Mouse (Mus musculus) cerebellum, adult 18-20 months (tissue): ENCODE data around the gene Olfr263.
"Not testable (repeated sequence)": the region's sequence is repeated elsewhere in the genome, so short reads cannot be mapped to it uniquely, and the experiment has no call there.

Source experiments
- DNase-seq, 2 experiments: peaks; one replicate each; pipeline ENCODE4 v3.0.0; 2021

Olfr263 gene

DNA sequence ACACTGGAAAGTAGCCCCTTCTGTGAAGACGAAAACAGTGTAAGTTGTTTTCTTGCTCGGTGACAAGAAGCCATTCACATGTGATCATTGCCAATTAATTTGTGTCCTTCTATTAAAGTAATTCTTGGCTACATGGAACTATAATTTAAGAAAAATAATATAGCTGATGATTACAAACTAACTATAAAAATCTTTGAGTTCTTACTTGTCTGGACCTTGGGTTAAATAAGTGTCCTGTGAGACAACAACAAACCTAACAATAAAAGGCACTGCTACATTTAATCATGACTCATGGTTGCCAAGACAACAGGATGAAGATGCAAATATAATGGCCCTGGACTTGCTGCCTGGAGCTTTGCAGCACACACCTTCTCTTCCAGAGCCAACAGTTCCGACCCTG, at the start of gene Olfr263:
TSS of gene Olfr263 (plus strand) at position 301 of the 400 bp plus-strand sequence.
- DNase-seq, result not testable (repeated sequence)

GRCm38 (mm10) chr13:21082686-21083085, 46.8 kb upstream of the Olfr263 start:
- no peak for DNase-seq

DNA sequence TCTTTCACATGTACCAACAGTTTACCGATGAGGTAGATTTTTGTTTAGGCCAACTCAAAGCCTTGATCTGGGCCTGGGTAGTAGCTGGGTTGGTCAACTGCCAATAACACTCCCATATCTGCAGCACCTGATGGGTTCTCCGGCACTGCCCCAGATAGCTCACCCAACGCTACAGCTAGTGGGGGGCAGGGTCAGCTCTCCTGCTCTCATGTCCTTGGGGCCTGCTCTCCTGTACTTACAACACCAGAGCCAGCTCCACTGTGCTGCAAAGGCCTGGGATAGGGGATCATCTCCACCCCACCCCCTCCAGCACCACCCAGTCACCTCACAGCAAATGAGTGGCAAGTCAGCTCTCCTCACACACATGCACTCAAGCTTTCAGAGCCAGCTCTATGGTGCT, 19.7 kb upstream of the Olfr263 start:
- DNase-seq, result no peak

DNA sequence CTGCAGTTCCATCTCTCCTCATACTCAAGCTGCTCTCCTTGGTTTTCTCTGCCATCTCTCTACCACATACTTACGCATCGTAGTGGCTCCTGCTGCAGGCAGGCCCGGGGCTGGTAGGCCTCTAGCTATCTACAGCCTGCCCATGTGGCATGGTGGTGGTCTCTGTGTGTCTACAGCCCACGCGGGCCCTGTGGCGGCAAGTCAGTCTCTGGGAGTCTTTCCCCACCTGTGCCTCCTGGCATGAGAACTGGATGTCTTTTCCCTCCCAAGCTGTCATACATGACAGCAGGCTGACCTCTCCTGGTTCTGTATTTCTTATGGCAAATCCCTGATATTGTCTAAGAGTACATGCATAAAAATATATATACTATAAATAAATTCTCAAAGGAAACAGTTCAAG, 19.0 kb upstream of the Olfr263 start:
- no peak for DNase-seq

DNA sequence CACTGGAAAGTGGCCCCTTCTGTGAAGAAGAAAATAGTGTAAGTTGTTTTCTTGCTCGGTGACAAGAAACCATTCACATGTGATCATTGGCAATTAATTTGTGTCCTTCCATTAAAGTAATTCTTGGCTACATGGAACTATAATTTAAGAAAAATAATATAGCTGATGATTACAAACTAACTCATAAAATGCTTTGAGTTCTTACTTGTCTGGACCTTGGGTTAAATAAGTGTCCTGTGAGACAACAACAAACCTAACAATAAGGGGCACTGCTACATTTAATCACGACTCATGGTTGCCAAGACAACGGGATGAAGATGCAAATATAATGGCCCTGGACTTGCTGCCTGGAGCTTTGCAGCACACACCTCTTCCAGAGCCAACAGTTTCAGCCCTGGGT, 18.3 kb upstream of the Olfr263 start, which contains the start of gene Olfr1369-ps1:
TSS of gene Olfr1369-ps1 (plus strand) at position 301 of the 400 bp plus-strand sequence.
- not testable (repeated sequence) for DNase-seq

DNA sequence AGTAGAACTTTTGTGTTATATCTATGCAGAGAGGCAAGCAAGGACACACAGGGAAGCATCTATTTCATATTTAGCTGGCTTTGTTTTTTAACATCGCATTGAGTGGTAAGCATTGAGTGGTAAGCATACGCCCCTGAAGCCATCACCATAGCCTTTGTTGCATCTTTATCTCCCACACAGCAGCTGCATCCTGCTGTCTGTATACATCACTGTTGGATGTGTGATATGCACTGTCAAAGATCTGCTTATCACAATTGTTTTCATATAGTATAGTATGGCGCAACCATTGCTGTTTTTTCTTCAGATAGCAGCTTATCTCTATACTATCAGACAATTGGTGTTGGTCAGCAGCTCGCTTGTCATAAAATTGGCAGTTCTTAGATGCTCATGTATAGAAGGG, 15.3 kb upstream of the Olfr263 start:
- DNase-seq, result no peak

DNA sequence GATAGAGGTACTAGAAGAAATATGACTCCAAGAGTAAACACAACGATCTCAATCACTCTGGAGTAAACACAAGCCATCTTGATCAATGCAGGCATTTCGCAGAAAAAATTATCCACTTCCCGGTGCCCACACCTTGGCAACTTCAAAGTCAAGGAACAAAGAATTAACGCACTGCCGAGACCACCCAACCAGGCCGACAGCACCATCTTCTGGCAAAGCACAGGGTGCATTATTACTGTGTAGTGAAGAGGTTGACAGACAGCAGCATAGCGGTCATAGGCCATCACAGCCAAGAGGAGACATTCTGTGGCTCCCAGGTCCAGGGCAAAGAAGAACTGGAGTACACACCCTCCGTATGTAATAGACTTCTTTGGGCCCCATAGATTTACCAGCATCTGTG, 13.0 kb downstream of the Olfr263 start:
- DNase-seq, result no peak

GRCm38 (mm10) chr13:21145767-21146166, 16.3 kb downstream of the Olfr263 start, which contains the start of gene Olfr1368:
TSS of gene Olfr1368 (minus strand) at chr13:21145867.
- DNase-seq, result no peak

DNA sequence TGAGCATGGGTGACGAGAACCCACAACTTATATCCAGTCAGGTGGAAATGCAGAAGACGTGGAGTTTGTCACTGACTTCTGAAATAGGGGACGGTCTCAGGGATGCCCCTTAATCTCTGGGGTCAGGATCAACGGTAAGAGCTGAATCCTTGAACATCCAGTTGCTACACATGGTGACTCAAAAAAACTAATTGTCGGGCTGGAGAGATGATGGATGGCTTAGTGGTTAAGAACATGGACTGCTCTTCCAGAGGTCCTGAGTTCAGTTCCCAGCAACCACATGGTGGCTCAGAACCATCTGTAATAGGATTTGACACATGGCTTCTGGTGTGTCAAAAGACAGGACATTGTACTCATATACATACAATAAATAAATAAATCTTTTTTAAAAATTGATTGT, 26.4 kb downstream of the Olfr263 start:
- DNase-seq, result no peak

- DNase-seq, result no peak
Measured at GRCm38 (mm10) chr13:21158071-21158470, 28.6 kb downstream of the Olfr263 start.

DNA sequence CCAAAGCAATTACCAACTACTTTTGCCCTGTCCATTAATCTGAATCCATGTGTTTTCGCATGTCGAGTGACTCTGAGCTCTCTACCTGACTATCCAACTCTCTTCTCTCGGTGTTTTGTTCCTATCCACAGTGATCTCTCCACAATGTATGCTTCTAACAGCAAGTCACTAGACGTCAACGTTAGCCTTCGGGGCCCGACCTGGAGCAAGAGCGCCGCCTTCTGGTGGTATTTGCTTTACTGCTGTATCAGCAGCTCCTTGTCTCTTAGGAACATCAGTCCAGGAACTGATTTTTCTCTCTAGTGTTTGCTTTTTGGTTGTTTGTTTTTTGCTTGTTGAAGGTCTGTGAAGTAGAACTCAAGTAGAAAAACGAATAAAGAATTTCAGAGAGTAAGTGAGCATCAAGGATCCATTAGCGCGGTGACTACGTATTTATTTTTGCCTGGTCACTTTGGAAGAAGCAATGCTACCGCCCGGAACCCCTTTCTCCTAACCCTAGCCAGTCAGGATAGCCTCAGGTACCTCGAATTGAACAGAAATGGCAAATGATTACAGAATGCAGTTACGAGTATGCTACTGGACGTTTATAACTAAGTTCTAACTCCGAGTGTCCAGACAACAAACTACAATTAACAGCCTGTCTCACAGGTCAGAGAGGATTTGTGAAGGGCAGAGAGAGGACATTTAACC, 29.5 kb downstream of the Olfr263 start:
- DNase-seq, result peak; percentile 89 to 91

DNA sequence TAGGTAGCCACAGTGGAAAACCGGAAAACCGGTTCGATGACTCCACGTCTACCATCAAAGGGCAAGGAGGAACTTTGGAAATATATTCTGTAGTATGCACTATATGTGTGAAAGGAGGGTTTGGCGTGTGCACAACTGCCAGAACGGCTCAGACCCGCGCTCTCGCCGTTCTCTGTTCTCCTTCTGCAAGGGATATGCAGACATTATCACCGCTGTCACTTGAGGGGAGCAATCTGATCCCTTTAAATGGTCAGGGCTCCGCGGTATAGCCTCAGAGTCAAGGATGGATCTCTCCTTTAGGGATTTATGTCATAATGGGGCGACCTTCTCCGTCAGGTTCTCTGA, 30.0 kb downstream of the Olfr263 start:
- peak in 1 of 2 experiments; percentile 39 for DNase-seq

DNA sequence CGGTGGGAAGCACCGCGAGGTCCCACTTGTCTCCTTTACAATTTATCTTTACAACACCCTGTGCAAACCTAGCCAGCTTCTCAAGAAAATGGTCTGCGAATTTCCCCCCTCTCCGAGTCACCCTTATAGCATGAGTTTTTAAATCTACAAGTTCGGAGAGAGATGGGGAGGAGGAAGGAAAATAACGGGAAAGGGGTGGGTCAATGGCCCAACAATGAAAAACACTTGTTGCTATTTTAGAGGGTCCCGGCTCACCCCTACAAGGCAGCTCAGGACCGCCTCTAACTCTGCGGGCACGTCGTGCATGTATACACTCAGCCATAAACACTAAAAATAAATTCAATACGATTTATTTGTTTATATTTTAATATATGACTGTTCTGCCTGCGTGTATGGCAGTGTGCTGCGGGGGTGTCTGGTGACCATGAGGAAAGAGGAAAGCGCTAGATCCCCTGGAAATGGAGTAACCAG, 30.6 kb downstream of the Olfr263 start:
- DNase-seq, result peak in 1 of 2 experiments; percentile 24

GRCm38 (mm10) chr13:21160657-21161590, 31.5 kb downstream of the Olfr263 start:
- peak; percentile 82 to 92 for DNase-seq

DNA sequence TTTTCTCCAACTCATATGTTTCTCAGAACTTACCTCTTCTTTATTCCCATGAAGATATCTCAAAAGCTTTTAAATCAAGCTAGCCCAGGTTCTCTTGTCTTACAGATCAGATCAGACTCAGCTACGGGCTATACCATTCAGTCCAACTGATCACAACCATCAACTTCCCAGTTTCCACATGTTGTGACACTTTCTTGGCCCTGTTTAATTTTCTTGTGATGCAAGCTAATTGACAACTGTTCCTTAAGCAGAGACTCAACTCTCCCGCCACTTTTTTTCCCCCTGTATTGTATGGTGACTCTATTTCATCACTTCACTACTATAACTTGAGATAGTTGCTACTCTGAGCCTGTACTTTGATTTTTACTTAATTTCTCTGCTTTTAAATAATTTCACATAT, 32.2 kb downstream of the Olfr263 start:
- no peak for DNase-seq

DNA sequence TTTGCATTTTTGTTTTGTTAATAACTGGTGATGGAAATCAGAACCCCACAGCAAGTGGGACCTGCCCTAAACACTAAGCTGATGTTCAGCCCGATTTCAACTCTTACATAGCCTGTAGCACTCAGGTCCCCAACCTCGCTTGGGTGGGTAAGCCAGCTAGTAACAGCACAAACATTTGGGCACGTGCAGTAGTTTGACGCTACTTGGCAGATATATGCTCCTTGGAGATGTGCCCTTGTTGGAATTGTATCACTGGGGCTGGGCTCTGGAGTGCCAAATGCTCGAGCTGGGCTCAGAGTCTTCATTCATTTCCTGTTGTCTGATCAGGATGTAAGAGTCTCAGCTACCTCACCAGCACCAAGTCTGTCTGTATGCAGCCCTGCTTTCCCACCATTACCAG, 33.2 kb downstream of the Olfr263 start:
- no peak for DNase-seq

DNA sequence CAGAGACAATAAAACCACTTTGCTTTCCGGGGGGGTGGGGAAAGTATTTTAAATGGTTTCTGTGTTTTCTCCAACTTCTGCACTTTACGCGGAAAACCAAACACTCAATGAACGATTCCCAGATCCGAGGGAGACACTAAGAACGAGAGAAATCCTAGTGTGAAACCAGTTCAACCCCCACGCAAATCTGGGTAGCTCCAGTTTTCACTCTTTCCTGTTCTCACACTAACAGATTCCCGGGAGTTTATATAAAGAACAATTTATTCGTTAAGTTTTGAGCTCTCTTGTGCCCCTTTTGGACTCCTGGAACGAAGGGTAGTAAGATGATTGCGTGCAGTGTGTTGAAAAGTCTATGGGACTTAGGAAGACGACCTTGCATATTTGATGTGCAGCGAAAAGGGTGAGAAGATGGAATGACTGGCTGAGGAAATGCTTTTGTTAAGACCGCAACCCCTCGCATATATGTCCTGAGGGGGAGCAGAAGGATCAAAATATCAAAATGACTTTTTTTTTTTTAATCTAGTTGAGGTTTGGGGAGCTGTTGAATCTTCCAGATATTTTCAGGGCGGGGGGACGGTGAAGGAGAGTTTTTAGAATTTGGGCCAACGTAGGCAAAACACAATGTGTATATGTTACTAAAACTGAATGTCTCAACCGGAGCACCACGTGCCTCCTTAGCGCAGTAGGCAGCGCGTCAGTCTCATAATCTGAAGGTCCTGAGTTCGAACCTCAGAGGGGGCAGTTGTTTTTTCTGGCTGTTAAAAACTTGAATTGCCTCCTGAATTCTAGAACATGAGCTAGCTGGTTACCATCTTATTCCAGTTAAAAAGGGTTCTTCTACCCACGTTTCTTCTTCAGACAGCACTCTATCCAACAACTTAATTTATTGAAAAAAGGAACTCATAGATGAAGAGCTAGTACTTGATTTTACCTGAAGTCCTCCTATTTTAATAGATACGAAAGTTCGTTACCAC, 37.8 kb downstream of the Olfr263 start:
- peak; percentile 69 to 82 for DNase-seq

- peak in 1 of 2 experiments; percentile 25 for DNase-seq
Measured at GRCm38 (mm10) chr13:21167910-21168300, 38.5 kb downstream of the Olfr263 start.

GRCm38 (mm10) chr13:21168371-21169011, 39.1 kb downstream of the Olfr263 start:
- peak; percentile 38 to 48 for DNase-seq

DNA sequence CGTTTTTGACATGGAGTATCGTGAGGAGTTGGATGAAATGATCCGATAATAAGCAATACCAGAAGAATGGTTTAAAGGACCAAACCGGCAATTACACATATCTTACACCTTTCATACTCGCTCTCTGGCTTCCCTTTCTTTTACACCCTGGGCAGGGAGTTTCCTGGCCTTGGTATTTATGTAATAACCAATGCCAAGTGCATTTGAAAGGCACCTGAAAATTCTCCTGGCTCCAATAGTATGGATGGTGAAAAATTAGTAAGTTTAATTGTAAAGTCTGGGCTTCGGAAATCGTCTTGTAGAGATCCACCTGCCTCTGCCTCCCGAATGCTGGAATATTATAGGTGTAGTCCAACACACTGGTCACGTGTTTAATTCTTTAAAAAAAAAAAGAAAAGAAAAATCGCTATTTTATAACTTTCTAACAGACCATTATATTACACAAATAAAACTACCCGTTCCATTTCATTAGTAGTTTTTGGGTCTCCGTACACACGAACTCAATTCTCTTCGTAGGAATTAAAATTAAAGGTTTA, 39.8 kb downstream of the Olfr263 start:
- DNase-seq, result peak in 1 of 2 experiments; percentile 23

DNA sequence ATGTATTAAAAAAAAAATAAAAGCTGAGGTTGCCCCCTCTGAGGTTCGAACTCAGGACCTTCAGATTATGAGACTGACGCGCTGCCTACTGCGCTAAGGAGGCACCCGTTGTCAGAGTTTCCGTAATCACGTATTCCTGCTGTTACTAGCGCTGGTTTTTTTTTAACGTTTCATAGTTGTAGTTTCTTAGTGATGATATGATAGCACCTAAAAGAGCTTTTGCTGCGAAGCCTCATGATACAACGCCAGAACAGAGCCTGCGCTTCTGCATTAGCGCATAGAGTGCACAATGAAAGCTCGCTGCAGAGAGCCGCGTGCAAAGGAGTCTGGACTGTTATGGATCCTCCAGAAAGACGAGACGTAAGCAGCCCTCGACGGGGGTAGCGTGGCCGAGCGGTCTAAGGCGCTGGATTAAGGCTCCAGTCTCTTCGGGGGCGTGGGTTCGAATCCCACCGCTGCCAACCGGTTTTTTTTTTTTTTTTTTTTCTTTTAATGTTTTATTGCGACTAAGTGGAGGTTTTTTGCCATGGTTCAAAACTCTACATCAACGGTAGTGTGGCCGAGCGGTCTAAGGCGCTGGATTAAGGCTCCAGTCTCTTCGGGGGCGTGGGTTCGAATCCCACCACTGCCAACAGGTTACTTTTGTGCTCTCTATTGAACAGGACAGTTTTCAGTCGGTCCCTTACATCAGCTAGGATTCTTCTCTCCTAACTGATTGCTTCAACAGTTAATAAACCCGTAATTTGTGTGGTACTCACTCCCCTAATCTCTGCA, 40.4 kb downstream of the Olfr263 start:
- peak; percentile 57 to 72 for DNase-seq
